Mouse (Mus musculus) c-Kit-positive CD71-negative TER-119-negative erythroid progenitor cells, embryonic 14.5 days (primary cell): ENCODE measurements at regions not wholly inside any gene's neighbourhood (a gene's known extent, or its start where the extent isn't known, plus 50 kb on each side); places are given as distances from the start of the nearest gene placed in this dataset.

ENCODE experiments used
- DNase-seq: peaks from one replicate; pipeline ENCODE4 v3.0.0-alpha.2; 2013; ENCODE audit warnings: low read depth

DNA sequence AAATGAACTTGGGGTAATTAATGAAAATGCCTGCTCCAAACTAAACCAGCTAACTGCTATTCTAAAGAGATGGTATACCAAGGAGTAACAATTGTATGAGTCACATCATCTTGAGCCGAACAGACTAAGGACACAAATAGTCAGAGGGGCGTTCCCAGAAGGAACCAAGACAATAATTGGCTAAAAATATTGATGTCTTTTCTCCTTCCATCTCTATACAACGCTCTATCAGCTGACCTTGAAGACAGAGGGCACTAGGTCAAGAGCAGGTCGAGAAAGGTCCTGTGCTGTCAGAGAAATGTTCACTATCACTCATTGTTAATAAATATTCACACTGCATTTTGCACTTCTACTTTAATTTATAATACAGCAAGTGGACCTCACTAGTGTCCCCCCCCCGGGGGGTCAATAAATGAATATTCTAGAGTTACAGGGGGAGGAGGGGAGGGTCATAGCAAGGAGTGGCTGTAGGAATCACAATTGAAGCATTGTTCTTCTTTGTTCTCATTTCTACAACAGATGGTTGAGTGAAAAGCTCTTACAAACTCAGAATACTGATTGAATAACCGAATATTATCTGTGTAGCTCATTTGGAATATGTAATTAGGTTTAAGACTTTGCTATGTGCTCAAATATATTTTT, 851.5 kb downstream of the D3Ertd751e start:
- DNase-seq: no peak

GRCm38 (mm10) chr3:42596686-42597085, 854.3 kb downstream of the D3Ertd751e start:
- no peak for DNase-seq
